Mouse (Mus musculus) liver, embryonic 12.5 days (tissue): ENCODE data around the gene Cib3. TPM values are rescaled to one million over a fixed set of nuclear protein-coding genes. Genes with fewer than 3 reads are reported as not detected.

Experiments
- ATAC-seq: fragments of 200-750 bp; cut with Nextera tagmentation; 2 replicates; pipeline ENCODE4 v1.8.0; 2017; ENCODE audit warnings: moderate number of reproducible peaks, mild to moderate bottlenecking, moderate library complexity
- H3K27ac ChIP-seq: fragments of 300-500 bp; sonication (generic); 2 replicates; pipeline ENCODE4 v1.5.1; 2016; ENCODE audit warnings: mild to moderate bottlenecking
- H3K27me3 ChIP-seq: fragments of 300-500 bp; sonication (generic); replicated peaks from 2 replicates; pipeline ENCODE4 v1.6.1; 2016; ENCODE audit warnings: mild to moderate bottlenecking, moderate library complexity
- H3K36me3 ChIP-seq: fragments of 300-500 bp; sonication (generic); 2 replicates; pipeline ENCODE4 v1.6.1; 2016; ENCODE audit warnings: mild to moderate bottlenecking, moderate library complexity
- H3K4me1 ChIP-seq: fragments of 300-500 bp; sonication (generic); 2 replicates; pipeline ENCODE4 v1.6.1; 2016
- H3K4me2 ChIP-seq: fragments of 300-500 bp; sonication (generic); 2 replicates; pipeline ENCODE4 v1.6.1; 2016; ENCODE audit warnings: mild to moderate bottlenecking, moderate library complexity
- H3K4me3 ChIP-seq: fragments of 300-500 bp; sonication (generic); 2 replicates; pipeline ENCODE4 v1.5.1; 2016; ENCODE audit warnings: mild to moderate bottlenecking, moderate library complexity
- H3K9ac ChIP-seq: fragments of 300-500 bp; sonication (generic); 2 replicates; pipeline ENCODE4 v1.6.1; 2016; ENCODE audit warnings: mild to moderate bottlenecking, moderate library complexity
- H3K9me3 ChIP-seq: fragments of 300-500 bp; sonication (generic); replicated peaks from 2 replicates; pipeline ENCODE4 v1.6.1; 2016; ENCODE audit warnings: mild to moderate bottlenecking, moderate library complexity
- WGBS: fragments of 180-500 bp; shearing (Covaris S2); methylation state at CpG from one replicate; pipeline ENCODE4 v1.1.7; 2016; ENCODE audit not compliant: insufficient replicate concordance; 5-methylcytosine and 5-hydroxymethylcytosine counted together
- polyA plus RNA-seq: library from polyadenylated mRNA; unstranded; fragments of >200 nt; fragmentation: Nextera tagmentation; extraction: Ambion mirVana; gene quantifications from 2 replicates; pipeline ENCODE4 v1.2.1, GENCODE M21; 2016

Cib3 gene
- polyA plus RNA-seq = not detected in 2 replicates

DNA sequence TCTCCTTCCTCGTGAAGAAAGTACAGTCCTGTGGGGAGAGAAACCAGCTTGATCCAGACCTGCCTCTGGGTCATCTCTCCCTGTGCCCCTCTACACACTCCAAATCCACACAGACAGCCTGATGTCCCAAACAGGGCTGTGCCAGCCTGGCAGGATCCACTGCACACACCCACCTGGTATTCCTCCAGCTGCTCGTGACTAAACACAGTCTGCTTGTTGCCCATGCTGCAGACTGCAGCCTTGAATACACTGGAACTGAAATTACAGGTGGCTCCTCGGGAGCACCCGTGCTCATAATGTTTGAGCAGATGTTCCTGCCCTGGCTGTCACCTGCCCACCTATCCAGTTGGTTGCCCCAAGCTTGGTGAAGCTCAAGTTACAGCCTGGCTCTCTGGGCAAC, at the start of gene Cib3:
Gene Cib3 (minus strand): TSS at position 87 of the 400 bp plus-strand sequence.
- H3K27me3 ChIP-seq = no peaks in the 10 kb centered on the region; the same call in 1 of the 2 replicates

DNA sequence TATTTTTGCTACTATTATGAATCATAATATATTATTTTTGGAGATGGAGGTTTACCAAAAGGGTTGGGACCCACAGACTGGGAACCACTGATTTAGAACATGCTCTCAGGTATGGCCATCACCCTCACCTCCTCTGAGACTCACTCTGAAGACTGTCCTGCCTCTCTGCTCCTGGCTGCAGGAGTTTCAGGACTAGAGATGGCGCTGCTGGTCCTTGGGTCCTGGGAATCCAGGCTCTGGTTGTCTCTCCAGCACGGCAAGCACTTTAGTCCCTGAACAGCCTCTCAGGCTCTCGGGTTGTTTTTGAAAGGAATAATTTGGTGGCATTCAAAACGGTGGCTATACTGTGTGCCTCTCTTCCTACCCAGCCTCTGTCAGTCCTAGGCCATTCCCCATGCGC, 49.2 kb upstream of the Cib3 start:
- Histone ChIP-seq H3K9me3 (no peaks in the 10 kb centered on the region), H3K9ac (no peak overlapping the region)
- no peak for ATAC-seq

More for the DNA sequence above, at the start of gene Cib3:
- Histone ChIP-seq H3K4me1 (no peaks in the 10 kb centered on the region), H3K4me3 (no peak within 1 kb of the TSS), H3K36me3 (no peaks in the 10 kb centered on the region), H3K9me3 (no peaks in the 10 kb centered on the region), H3K4me2 (no peak within 1 kb of the TSS), H3K9ac (no peak within 1 kb of the TSS), H3K27ac (no peak within 1 kb of the TSS)
- ATAC-seq = no peak
- WGBS = 44% methylated on average over 4 of the region's 4 CpGs

GRCm38 (mm10) chr8:72261431-72261830, 48.8 kb upstream of the Cib3 start:
- ATAC-seq = no peak
- H3K4me2 ChIP-seq = no peak overlapping the region

More for the DNA sequence above, 49.2 kb upstream of the Cib3 start:
- Histone ChIP-seq H3K4me3 (no peak overlapping the region), H3K4me2 (no peak overlapping the region), H3K36me3 (peaks cover 4% of the 10 kb centered on the region; the same call in 1 of the 2 replicates), H3K4me1 (no peaks in the 10 kb centered on the region), H3K27me3 (no peaks in the 10 kb centered on the region), H3K27ac (no peak overlapping the region)
- 43% methylated on average over 5 of the region's 5 CpGs for WGBS

GRCm38 (mm10) chr8:72261019-72261418, 48.4 kb upstream of the Cib3 start:
- H3K36me3 ChIP-seq = peaks cover 8% of the 10 kb centered on the region; the same call in 1 of the 2 replicates
- no peak overlapping the region for H3K4me3 ChIP-seq
- H3K27me3 ChIP-seq = no peaks in the 10 kb centered on the region
- no peak overlapping the region for H3K9ac ChIP-seq
- no peaks in the 10 kb centered on the region for H3K9me3 ChIP-seq
- no peak overlapping the region for H3K4me2 ChIP-seq
- no peak overlapping the region for H3K27ac ChIP-seq
- H3K4me1 ChIP-seq = no peaks in the 10 kb centered on the region
- 29% methylated on average over 2 of the region's 2 CpGs for whole genome bisulfite sequencing
- 0 out of 2 replicates have a peak, but pooled peaks have one; percentile 42 for ATAC-seq

More at GRCm38 (mm10) chr8:72261431-72261830, 48.8 kb upstream of the Cib3 start:
- H3K27me3 ChIP-seq = no peaks in the 10 kb centered on the region
- H3K36me3 ChIP-seq = peaks cover 8% of the 10 kb centered on the region; the same call in 1 of the 2 replicates
- H3K4me1 ChIP-seq = no peaks in the 10 kb centered on the region
- H3K9ac ChIP-seq = no peak overlapping the region
- H3K4me3 ChIP-seq = no peak overlapping the region
- H3K9me3 ChIP-seq = no peaks in the 10 kb centered on the region
- H3K27ac ChIP-seq = no peak overlapping the region

GRCm38 (mm10) chr8:72260585-72260984, 47.9 kb upstream of the Cib3 start:
- no peak for ATAC-seq
- Histone ChIP-seq H3K9me3 (no peaks in the 10 kb centered on the region), H3K36me3 (peaks cover 12% of the 10 kb centered on the region), H3K4me1 (no peaks in the 10 kb centered on the region), H3K27me3 (no peaks in the 10 kb centered on the region), H3K4me2 (no peak overlapping the region), H3K4me3 (no peak overlapping the region), H3K27ac (no peak overlapping the region), H3K9ac (no peak overlapping the region)
- 55% methylated on average over 4 of the region's 4 CpGs for WGBS

- no peak overlapping the region for H3K9ac ChIP-seq
- no peak for ATAC-seq
- no peaks in the 10 kb centered on the region for H3K4me1 ChIP-seq
- H3K27ac ChIP-seq = no peak overlapping the region
- 40% methylated on average over 2 of the region's 2 CpGs for WGBS
- no peak overlapping the region for H3K4me2 ChIP-seq
- no peak overlapping the region for H3K4me3 ChIP-seq
- no peaks in the 10 kb centered on the region for H3K9me3 ChIP-seq
- peaks cover 19% of the 10 kb centered on the region for H3K36me3 ChIP-seq
- H3K27me3 ChIP-seq = no peaks in the 10 kb centered on the region
Measured at GRCm38 (mm10) chr8:72259862-72260261, 47.2 kb upstream of the Cib3 start.

DNA sequence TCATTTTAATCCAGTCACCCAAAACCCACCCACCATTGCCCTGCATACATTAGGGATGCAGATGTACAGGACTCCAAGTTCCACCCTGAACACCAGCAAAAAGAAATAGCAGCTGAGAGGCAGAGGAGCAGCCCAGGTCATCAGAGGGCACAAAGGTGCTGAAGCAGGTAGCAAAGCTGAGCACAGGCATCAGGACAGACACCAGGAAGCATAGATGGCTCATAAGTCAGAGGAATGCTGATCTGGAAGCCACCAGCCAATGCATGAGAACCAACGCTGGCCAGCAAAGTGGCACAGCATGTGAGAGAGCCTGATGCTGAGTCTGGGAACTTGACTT, 45.2 kb upstream of the Cib3 start:
- Histone ChIP-seq H3K4me2 (no peak overlapping the region), H3K27ac (no peak overlapping the region), H3K4me3 (no peak overlapping the region), H3K9ac (no peak overlapping the region), H3K4me1 (no peaks in the 10 kb centered on the region), H3K27me3 (no peaks in the 10 kb centered on the region), H3K9me3 (no peaks in the 10 kb centered on the region), H3K36me3 (peaks cover 37% of the 10 kb centered on the region)
- 75% methylated on average over 1 of the region's 1 CpGs for WGBS
- ATAC-seq = no peak

DNA sequence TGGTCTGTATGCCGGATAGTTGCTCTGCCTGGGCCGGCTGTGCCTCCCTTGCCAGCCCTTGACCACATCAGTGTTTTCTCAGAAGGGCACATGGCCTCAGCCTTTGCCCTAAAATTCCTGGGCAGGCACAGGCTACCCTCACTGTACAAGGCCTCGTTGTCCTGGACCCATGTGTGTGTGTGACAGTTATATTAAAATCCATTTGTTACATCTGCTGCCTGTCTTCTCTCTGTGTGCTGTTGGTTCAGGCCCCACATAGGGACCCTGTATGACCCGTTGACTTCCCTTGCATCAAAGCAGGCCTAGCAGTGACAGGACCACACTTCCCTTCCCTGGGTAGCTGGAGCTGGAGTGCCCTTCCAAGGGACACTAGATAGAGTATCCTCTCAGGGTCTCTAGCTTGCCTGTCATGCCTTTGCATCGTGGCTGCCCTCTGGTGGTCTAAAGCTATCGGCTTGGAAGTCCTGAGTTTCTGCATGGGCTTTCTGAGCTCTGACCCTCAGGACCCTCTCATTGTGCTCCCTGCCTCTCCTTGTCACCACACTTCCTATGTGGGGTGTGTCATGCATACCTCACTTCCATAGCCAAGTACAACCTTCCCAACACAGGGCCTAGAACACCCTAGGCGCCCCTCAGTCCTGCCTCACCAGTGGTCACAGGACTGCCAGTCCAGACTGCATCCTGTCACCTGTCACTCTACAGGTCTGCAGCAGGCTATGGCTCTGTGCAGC, 44.7 kb upstream of the Cib3 start:
- Histone ChIP-seq H3K27me3 (no peaks in the 10 kb centered on the region), H3K4me1 (no peaks in the 10 kb centered on the region), H3K4me3 (no peak overlapping the region), H3K27ac (no peak overlapping the region), H3K9me3 (no peaks in the 10 kb centered on the region), H3K4me2 (no peak overlapping the region), H3K9ac (no peak overlapping the region), H3K36me3 (peaks cover 42% of the 10 kb centered on the region)
- WGBS = 52% methylated on average over 7 of the region's 7 CpGs
- ATAC-seq = 0 out of 2 replicates have a peak, but pooled peaks have one; percentile 18

DNA sequence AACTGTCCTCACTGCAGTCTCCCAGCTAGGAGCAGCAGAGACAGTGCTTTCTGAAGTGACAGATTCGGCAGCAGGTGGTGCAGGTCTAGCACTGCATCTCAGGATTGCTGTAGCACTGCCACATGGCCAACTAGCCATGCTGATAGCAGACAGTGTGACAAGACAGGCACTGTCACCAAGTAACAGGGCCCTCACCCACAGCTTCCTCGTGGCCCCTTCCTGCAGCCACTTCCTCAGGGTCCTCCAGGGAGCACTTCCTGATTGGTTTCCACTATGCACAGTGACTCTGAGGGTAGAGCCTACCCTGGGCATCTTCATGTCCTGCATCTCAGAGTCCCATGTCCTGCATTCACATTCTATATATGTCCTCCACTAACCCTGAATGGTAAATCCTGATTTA, 32.0 kb upstream of the Cib3 start:
- Histone ChIP-seq H3K4me1 (peaks cover 44% of the 10 kb centered on the region), H3K27ac (no peak overlapping the region), H3K27me3 (no peaks in the 10 kb centered on the region), H3K9me3 (no peaks in the 10 kb centered on the region), H3K9ac (no peak overlapping the region), H3K4me3 (no peak overlapping the region), H3K36me3 (peaks cover 66% of the 10 kb centered on the region), H3K4me2 (no peak overlapping the region)
- 20% methylated on average over 2 of the region's 2 CpGs for WGBS
- no peak for ATAC-seq

- H3K27ac ChIP-seq = no peak overlapping the region
Measured at GRCm38 (mm10) chr8:72242226-72242625, 29.6 kb upstream of the Cib3 start.

GRCm38 (mm10) chr8:72240951-72241350, 28.3 kb upstream of the Cib3 start:
- peaks cover 51% of the 10 kb centered on the region for H3K4me1 ChIP-seq
- H3K4me3 ChIP-seq = peak overlapping the region; percentile 81
- H3K4me2 ChIP-seq = peak overlapping the region; percentile 94
- peaks cover 36% of the 10 kb centered on the region for H3K36me3 ChIP-seq
- no peak for ATAC-seq
- H3K27ac ChIP-seq = peak overlapping the region; percentile 97; the same call in 1 of the 2 replicates
- peak overlapping the region; percentile 76; the same call in 1 of the 2 replicates for H3K9ac ChIP-seq
- no peaks in the 10 kb centered on the region for H3K27me3 ChIP-seq
- H3K9me3 ChIP-seq = no peaks in the 10 kb centered on the region
- WGBS = 56% methylated on average over 7 of the region's 7 CpGs

More at GRCm38 (mm10) chr8:72242226-72242625, 29.6 kb upstream of the Cib3 start:
- ATAC-seq = no peak
- H3K27me3 ChIP-seq = no peaks in the 10 kb centered on the region
- no peaks in the 10 kb centered on the region for H3K9me3 ChIP-seq
- no peak overlapping the region for H3K4me3 ChIP-seq
- 0 out of 2 replicates have a peak overlapping the region, but pooled peaks have one; percentile 94 for H3K4me2 ChIP-seq
- no peak overlapping the region for H3K9ac ChIP-seq
- 88% methylated on average over 1 of the region's 1 CpGs for WGBS
- peaks cover 51% of the 10 kb centered on the region for H3K4me1 ChIP-seq
- peaks cover 47% of the 10 kb centered on the region for H3K36me3 ChIP-seq

DNA sequence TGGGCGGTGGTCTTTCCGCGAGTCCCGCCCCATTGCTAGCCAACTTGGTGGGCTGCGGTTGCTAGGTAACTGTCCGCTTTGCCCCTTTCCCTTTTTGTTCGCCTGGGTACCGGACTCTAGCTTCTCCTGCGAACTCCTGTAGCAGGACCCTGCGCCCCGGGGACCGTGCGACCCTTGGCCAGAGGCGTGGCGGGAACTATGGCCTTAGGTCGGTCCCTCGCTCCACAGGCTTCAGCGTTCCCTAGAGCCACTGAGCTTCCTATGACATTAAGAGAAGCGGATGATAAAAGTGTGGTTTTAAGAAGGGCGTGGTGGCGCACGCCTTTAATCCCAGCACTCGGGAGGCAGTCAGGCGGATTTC, 27.7 kb upstream of the Cib3 start:
- H3K9me3 ChIP-seq = no peaks in the 10 kb centered on the region
- 1% methylated on average over 24 of the region's 24 CpGs for WGBS
- peak overlapping the region; percentile 94 for H3K4me2 ChIP-seq
- H3K9ac ChIP-seq = peak overlapping the region; percentile 76
- peak overlapping the region; percentile 97 for H3K27ac ChIP-seq
- H3K27me3 ChIP-seq = no peaks in the 10 kb centered on the region
- ATAC-seq = peak; percentile 30
- H3K4me3 ChIP-seq = peak overlapping the region; percentile 81
- H3K4me1 ChIP-seq = peaks cover 51% of the 10 kb centered on the region
- peaks cover 36% of the 10 kb centered on the region for H3K36me3 ChIP-seq
